Mouse (Mus musculus): ENCODE data around the gene Usp44. TPM values are rescaled to one million over a fixed set of nuclear protein-coding genes. Genes with fewer than 3 reads are reported as not detected.

Gene Usp44
- polyA plus RNA-seq, 1 experiment = 1.3 TPM

DNA sequence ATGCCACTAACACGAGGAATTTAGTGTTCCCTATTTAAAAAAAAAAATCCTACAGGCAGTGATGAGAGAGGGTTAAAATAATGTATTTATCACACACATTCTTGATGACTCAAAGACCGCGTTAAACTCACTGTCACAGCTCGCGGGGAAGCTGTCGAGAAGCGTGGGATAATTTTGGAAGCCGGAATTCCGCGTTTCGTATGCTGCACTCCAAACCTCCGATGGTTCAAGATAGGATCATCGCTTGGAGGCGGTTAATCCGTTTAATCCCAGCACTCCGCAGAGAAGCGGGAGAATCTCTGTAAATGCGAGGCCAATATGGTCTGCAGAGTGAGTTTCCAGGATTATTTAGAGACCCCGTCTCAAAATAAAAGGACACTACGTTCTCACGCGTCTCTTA is 58.6 kb downstream of the Usp44 start:
- TF ChIP-seq GATA1 (IDR thresholded peaks at IDR 0.05; ENCODE audit: low read length) = no peak

- no peak for TF ChIP-seq GATA1 (IDR thresholded peaks at IDR 0.05; ENCODE audit: low read length)
These were observed 59.2 kb downstream of the Usp44 start for GRCm38 (mm10) chr10:93890565-93890964.

GRCm38 (mm10) chr10:93891031-93891430 is 59.7 kb downstream of the Usp44 start:
- no peak for TF ChIP-seq GATA1 (IDR thresholded peaks at IDR 0.05; ENCODE audit: low read length)

GRCm38 (mm10) chr10:93892551-93892950 is 61.2 kb downstream of the Usp44 start:
- no peak for TF ChIP-seq GATA1 (IDR thresholded peaks at IDR 0.05; ENCODE audit: low read length)

DNA sequence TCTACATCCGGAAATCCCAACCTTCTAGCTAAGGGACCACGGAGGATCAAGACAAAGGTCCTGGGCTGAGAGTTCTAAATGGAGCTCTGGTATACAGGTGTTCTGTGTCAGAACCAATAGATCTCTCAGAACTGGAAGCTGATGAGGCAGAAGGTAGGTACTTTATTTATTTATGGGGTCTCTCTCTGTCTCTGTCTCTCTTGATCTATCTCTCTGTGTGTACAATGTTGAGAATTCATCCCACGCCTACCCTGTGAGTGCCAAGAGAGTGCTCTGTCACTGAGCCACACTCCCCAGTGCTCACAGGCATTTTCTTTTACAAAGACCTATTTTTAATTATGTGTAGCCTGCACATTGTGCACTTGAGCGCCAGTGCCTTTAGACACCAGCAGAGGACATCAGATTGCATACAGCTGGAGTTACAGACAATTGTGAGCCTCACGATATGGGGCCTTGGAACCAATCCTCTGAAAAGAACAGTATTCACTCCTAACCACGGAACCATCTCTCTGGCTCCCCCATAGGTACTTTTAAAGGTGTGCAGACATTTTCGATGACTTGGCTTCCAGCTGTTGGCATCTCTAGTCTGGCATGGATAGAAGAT is 65.8 kb downstream of the Usp44 start, which contains the start of gene Metap2:
Gene Metap2 (minus strand): TSS at position 51 of the 604 bp plus-strand sequence.
- no peak for TF ChIP-seq GATA1 (IDR thresholded peaks at IDR 0.05; ENCODE audit: low read length)

GRCm38 (mm10) chr10:93899303-93899702 is 67.9 kb downstream of the Usp44 start:
- TF ChIP-seq GATA1 (IDR thresholded peaks at IDR 0.05; ENCODE audit: low read length) = no peak

GRCm38 (mm10) chr10:93899907-93900306 is 68.6 kb downstream of the Usp44 start:
- TF ChIP-seq GATA1 (IDR thresholded peaks at IDR 0.05; ENCODE audit: low read length) = peak; percentile 30

- TF ChIP-seq GATA1 (IDR thresholded peaks at IDR 0.05; ENCODE audit: low read length) = no peak
These were observed 76.0 kb downstream of the Usp44 start for GRCm38 (mm10) chr10:93907376-93907775.

Other genes starting within 250 kb of the Usp44 start
- gene Snrpf, start 241.8 kb upstream of the Usp44 start, polyA plus RNA-seq (2012) = 140 and 226 TPM in 2 replicates
- not detected in 2 replicates for gene Ntn4, start 190.9 kb upstream of the Usp44 start, polyA plus RNA-seq (2012)
- gene Metap2, start 65.5 kb downstream of the Usp44 start, polyA plus RNA-seq (2012) = 811 and 1,051 TPM in 2 replicates
- 3.4 and 3.6 TPM in 2 replicates for gene Vezt, start 204.3 kb downstream of the Usp44 start, polyA plus RNA-seq (2012)
- gene Fgd6, start 204.4 kb downstream of the Usp44 start, polyA plus RNA-seq (2012) = 0.94 and 1.1 TPM in 2 replicates